Mouse (Mus musculus) liver (tissue): ENCODE data around the gene Spata46.

Experiments
- DNase-seq: peaks from one replicate; pipeline ENCODE4 v3.0.0-alpha.2; 2020; ENCODE audit warnings: mixed read lengths

Gene Spata46

DNA sequence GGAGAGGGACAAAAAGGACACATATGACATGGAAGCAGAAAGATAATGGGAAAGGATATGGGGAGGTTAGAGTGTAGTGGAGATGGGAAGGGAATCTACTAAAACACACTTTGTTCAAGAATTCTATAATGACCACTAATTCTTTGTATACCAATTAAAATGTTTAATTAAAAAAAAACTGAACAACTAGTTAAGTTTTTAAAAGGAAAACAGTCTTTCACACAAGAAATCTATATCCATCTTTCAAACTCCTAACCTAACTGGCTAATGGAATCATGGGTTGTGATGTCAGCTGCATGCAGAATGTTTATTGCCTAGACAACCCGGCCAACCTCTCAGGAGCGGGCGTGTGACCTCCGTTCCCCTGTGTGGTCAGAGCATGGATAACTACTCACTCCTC is at the start of gene Spata46:
Gene Spata46, plus strand, starts transcription at position 301 of the 400 bp plus-strand sequence.
- DNase-seq, result no peak

DNA sequence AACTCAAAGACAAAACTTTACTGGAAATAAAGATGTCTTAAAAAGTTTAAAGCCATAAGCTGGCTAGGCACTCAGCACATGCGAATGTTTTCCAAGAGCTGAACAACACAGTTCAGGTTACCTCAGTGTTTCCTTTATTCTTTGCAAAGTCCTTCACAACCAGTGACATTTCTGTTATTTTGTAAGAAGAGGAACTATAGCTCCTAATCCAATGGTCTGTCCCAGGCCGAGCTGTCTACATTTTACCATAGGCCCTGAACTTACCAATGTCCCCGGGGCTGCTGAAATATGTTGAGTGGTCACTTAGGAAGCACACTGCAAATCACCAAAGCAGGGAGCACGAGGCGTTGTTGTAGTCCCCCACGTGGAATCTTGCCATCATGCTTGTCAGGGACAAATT is 38.3 kb upstream of the Spata46 start:
- no peak for DNase-seq

DNA sequence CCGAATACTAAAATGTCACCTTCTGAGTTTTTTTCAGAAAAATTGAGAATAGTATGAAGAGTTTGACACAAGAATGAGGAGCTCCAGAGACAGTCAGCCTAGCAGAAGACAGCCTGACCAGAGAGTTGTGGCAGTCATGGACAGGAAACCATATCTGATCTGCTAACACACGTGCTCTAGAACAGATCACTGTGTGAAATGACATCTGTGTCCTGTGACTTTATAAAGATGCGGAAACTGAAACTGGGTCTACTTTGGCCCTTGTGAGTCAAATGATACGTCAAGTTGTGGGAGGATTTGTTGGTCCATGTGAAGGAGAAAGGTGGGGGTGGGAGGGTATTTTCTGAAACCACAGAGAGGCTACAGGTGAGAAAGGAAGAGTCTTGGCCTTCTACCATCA is 37.9 kb upstream of the Spata46 start:
- DNase-seq, result no peak

DNA sequence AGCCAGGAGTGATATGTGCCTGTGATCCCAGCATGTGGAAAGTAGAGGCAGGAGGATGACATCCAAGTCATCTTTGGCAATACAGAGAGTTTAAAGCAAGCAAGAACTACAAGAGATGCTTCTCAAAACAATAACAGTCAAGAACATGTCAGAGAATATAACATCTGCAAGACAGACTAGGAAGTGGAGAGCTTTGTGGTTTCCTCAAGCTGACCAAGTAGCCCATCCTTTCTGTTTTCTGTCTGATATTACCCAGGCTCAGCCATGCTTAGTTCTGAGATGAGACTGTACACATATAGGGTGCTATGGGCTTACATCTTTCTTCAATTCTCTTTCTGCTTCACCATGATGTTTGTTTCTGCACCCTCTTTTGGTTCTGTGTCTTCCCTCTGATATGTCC is 35.4 kb upstream of the Spata46 start:
- no peak for DNase-seq

DNA sequence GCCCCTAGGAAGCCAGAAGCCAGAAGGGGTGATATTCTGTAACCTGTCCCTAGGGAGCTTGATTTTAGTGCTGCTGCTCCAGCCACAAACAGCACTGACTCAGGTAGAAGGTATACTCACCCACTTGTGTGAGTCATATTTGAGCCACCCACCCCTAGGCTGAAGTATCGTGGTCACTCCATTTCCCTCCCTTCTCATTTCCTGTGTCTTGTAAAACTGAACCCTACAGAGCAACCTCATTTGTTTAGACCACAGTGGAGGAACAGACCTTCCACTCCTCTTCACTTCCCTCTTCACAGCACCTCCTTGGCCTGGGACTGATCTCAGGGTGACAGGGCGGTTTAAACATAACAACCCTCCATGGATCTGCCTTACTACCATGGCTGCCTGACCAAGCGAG is 31.6 kb upstream of the Spata46 start, which contains the start of gene Sh2d1b1:
Gene Sh2d1b1, plus strand, starts transcription at position 305 of the 400 bp plus-strand sequence.
- no peak for DNase-seq

DNA sequence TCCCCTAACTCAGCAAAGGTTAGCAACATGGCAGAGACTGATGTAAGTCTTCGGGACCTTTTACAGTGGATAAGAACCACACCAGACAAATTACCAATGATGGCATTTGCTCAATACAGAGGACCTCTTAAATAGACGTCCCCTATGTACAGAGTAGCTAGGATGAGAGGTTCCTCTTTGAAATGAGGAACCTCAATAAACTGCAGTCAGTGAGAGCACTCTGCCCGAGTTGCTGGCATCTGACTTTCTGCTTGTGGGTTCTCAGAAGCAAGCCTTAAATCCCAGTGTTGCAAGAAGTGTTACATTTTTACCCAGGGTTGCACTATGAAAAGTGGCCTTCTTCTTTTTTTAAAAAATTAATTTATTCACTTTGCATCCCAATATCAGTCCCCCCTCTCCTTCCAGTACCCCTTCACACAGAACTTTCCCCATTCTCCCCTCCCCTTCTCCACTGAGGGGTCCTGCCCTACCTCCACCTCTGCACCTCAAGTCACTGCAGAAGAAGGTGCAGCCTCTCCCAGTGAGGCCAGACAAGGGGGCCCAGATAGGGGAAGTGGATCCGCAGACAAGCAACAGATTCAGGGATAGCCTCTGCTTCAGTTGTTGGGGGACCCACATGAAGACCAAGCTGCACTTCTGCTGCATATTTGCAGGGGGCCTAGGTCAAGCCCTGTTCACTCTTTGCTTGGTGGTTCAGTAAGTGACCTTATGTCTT is 26.0 kb upstream of the Spata46 start:
- DNase-seq, result no peak

DNA sequence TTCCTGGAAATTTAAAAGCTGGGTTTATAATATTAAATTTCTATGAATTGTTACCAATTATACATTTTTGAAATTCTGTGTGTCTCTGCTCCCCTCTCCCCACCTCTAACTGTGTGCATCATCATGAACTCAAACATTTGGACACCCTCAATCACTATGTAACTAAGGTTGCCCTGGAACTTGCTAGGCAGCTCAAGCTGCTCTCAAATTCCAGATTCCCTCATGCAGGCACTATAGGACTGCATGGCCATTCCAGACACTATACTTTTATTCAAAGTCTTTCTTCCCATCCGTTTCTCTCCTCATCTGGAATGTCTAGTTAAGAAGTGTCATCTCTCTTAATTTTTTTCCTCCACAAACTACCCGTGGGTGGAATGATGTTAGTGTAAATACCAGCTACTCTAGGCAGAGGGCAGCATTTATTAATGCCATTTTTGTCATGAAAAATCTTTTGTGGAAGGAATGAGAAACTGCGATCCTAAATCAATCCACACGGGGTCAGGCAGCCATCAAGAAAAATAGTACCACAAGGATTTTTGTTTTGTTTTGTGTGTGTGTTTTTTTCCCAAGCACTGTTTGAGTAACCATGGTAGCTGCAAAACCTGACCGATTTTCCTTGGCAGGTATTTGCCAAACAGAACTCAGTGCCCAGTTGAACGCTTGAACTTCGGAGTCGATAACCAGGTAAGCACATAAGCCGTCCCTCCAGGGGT is 16.2 kb upstream of the Spata46 start:
- no peak for DNase-seq

DNA sequence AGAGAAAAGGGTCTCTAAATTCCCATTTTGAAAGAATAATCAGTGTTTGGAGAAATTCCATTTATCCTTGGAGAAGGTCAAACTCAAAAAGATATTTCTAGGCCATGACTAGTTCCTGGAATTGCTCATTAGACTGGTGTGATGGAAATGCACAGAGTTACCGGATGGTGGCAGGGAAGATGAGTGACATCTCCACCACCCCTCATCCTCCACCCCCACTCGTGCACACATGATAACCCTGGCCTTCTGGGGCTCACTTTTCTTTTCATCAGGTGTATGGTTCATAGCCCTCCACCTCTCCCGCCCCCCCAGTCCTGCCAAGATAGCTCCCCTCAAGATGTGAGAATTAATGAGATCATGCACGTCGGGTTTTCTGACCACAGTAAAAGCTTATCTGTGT is 15.3 kb upstream of the Spata46 start:
- DNase-seq, result no peak

DNA sequence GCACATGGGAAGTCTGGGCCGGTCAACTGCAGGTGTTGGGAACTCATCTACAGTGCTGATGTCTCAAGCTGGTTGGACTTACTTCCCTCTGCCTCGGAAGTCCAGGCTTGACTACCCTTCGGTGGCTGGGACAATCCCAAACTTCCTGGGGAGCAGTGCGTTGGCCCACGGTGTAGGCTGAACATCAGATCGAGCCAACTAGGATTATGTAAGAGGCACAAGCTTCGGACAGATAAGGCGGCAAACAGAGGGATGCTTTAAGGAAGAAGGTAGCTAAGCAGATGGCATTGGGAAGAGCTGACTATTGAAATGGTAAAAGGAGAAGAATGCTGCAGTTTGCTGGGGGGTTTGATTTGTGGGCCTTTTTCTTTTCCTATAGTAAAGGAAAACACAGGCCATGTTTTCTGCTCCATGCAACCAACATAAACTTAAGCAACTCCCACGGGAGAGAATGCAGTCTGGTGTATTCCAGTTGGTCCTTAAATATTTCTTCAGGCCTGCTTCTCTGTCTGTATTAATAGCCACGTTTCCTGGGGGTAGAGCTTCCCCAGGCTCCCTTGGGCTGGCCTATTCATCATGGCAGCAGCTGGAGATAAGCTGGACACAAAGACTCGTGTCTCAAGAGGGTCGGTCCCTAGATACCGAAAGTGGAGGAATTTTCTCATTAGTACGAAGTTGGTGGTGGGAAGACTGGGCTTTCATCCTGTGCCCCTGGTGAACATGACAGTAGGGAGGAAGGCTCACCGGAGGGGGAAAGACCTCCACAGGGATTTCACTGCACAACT is 13.6 kb upstream of the Spata46 start:
- DNase-seq, result no peak

DNA sequence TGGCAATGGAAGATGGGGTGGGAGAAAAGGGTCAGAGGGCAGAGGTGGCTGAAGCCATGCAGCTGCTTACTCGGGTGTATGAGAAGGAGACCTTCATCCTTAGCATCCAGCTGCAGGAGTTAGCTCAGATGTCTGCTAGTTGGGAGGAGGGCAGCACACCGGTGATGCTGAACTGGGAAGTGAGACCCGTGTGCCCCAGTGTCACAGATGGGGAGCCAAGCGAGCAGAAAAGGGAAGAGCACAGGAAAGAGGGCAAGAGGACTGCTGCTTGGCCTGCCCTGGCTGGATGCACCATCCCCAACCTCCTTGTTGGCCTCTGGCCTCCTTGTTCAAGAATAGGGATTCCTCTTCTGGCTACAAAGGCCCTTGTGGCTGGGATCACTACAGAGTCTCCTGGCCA is 9.1 kb upstream of the Spata46 start:
- DNase-seq, result no peak

DNA sequence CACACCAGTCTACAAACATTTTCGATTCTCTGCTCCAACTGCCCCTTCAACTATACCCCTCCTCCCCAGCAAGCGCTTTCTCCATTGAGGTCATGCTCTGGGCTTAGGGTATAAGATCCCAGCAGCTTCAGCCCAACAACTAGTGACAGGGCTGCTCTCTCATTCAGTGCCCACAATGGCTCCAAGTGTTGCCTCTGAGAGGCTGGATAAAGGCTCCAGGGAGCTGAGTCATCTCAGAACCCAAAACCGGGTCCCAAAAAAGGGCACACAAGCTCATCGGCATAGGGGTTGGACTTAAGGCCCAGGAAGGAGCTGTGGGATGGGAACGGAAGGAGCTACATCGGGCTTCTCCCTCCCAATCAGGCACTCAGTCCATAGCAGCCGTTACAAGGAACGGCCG is 6.9 kb upstream of the Spata46 start:
- DNase-seq, result no peak

DNA sequence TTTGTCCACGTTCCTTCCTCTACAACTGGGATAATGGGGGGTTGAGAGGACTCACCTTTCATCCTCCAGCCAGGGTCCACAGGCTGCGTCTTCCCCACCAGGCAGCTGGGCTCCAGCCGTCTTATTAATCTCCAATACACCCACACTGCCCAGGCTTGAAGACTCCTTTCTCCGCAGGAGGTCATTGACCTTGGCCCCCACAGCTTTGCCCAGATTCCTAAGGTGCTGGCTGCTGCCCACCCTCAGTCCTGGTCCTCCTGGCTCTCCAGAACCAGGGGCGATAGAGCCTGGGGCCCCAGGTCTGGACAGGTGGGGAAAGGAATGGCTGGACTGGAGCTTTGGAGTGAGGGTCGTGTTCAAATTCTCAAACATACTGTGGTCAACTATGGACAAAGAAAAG is 6.1 kb upstream of the Spata46 start:
- DNase-seq, result no peak

DNA sequence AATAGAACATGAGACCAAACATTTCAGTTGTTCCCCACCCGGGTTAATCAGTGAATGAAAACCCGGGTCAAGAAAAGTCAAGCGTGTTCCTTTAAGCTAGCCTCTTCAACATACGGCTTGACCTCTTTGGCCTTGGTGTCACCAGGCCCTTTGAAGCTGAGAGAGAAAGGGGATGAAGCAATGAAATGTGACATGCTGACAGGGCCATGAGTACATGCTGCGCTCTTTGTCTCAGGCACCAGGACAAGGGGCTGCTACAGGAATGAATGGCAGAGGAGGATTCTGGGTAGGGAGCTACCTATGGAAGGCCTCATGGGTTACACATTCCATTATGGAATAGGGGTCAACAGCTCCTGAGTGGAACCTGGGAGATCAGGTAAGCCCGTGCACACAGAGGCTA is 5.5 kb upstream of the Spata46 start:
- no peak for DNase-seq

DNA sequence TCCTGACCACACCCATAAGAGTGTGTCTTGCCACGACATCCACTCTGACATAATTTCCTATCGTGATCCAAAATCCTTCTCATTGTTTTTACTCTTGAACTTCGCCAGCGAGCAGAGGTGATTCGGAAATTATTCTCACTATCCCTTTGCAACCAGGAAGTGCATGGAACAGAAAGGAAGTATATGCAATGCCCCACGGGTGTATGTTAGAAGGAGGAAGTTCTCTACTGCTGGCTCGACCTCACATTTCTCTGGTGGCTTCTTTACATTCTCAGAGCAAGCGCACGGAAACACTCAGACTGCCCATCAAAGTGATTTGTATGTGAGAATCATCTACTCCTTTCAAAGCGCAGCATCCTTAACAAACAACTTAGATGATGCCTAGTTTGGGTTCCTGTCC is 3.6 kb upstream of the Spata46 start:
- DNase-seq, result no peak

DNA sequence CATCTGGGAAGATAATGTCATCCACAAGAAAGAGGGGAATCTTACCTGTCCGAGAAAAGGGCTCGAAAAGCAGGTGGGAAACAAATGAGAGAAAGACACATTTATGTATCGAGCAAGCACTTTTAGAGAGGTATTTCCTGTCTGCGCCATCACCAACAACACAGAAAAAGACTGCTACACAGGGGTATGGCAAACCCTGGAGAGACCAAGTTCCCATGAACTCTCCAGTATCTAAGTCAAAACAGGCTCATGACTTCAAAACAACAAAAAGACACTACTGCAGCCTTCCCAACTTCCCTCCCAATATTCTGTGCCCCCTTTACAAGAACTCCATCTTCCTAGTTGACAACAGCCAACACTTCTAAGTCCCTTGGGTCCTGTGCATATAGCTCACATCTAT is 2.4 kb upstream of the Spata46 start, which contains the start of gene Gm7694:
Gene Gm7694, minus strand, starts transcription at position 101 of the 400 bp plus-strand sequence.
- DNase-seq, result no peak

DNA sequence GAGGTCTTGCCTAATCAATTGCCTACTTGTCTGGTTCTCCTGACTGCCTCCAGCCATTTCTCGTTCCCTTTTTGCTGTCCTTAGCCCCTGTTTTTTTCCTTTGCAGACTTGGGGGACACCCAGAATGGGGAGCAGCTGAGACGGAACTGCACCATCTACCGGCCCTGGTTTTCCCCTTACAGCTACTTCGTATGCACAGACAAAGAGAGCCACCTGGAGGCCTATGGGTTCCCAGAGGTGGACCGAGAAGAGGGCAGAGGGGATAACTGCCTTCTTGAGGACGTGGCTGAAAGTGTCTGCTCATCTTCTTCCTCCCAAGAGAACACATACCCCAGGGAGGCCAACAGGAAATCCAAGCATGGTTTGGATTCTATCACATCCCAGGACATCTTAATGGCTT is 2.8 kb downstream of the Spata46 start:
- no peak for DNase-seq

DNA sequence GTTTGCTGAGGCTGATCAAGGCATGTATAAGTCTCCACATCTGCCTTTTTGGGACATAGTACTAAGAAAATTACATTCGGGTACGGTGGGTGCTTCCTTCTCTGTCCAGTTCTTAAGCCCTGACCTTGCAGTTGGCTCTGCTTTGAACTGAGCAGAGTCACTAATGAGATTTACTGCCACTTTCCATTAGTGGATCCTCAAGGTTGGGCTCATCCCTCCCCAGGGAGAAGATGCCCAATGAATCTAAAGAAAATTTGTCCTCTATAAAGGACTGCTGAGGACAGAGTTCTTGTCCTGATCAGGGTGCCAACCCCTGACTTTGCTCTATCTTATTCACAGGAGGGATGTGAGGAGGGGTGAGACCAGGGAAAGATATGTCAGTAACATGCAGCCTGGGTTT is 13.4 kb downstream of the Spata46 start:
- no peak for DNase-seq

DNA sequence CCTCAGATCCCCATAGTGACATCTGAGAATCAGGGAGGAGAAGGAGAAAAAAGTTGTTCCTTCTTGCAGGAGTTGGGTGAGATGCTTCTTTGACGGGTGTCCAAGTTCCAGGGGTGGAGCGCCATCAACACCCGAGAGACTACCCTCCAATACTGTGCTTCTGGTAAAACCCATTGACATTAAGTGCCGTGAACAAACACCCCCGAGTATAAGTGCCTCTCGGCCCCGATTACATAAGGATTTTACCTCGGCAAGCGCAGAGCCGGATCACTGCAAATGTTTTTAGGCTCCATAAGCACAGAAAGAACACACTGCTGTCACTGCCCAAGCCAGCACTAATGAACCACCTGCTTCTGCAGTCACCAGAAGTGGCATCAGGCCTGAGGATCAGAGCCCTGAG is 14.4 kb downstream of the Spata46 start:
- DNase-seq, result no peak

DNA sequence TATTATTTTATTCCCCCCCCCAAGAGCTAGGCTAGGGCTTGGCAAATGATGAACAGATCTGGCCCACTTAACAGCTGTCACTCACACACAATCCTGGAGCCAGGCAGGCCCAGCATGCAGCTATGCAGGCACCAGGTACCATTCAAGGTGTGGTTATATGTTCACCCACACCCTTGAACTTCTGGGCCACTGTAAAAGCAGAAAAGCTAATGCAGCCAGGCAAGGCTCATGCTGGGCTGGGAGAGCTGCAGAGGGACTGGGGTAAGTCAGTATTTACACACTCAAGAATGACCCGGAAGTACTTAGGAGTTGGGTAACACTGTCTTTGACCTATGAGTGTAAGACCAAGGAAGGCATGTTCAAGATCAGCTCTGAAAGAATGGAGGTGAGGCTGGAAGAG is 15.7 kb downstream of the Spata46 start:
- DNase-seq, result no peak

DNA sequence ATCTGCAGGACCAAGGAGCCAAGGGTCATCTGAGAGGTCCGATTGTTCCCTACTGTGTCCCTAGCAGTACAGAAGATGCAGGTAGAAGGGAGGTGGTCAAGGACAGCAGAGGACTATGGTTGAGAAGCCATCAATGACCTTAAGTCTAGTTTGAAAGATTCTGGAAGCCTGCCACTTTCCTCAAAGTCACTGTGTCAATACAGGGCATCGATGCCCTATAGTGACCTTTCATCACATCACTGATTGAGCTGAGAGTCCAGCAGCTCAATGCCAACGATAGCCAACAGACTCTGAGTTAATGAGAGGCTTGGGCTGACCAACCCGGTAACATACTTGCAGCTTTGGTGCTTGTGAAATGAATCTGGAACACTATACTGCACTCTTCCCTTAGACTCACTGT is 16.7 kb downstream of the Spata46 start:
- no peak for DNase-seq

DNA sequence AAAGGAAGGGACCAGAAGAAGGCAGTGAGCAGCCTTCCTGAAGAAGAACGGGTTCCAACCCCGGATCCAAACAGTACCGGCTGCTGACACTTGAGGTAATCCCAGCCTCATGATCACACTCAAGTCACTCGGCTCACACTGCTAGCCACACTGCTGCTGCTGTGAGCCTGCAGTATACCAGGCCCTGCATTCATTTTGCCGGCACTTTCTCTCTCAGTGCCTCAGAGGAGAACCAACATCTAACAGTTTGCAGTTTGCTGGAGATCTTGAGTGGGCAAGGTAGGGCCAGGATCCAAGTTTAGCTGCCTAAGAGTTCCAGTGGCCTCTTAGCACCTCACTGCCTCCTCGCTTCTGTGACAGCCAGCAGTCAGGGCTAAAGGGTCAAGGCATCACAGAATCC is 23.3 kb downstream of the Spata46 start:
- DNase-seq, result no peak

DNA sequence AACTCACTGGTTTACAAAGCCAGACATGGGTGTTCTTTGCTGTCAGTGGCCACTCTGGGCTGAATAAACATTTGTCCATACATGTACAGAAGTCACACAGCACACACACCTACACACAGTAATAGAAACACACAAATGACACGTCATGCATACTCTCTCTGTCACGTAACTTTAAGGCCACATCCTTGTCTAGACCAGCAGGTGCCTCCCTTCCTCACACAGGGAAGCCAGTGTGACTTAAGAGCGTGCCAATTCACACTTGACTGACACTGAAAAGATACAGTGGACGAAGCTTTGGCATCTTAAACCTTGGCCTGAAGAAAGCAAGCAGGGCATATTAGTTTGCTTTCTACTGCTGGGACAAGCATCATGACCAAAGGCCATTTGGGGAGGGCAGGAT is 24.2 kb downstream of the Spata46 start:
- DNase-seq, result no peak

DNA sequence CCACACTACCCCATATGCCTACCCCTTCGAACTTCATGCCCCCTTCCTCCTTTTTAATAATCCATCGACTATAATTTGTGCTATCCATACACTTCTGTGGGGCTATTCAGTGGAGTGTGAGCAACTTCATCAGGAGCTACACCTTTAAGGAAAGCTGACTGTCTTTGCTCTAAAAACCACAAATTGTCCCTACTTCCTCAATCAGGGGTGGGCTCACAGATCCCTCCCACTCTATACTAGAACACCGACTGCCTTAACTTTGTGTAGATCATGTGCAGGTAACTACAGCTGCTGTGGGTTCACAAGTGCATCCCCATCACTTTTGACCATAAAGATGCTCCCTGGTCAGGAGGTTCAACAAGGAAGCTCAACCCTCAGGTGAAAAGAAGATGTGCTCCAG is 31.3 kb downstream of the Spata46 start:
- DNase-seq, result no peak

DNA sequence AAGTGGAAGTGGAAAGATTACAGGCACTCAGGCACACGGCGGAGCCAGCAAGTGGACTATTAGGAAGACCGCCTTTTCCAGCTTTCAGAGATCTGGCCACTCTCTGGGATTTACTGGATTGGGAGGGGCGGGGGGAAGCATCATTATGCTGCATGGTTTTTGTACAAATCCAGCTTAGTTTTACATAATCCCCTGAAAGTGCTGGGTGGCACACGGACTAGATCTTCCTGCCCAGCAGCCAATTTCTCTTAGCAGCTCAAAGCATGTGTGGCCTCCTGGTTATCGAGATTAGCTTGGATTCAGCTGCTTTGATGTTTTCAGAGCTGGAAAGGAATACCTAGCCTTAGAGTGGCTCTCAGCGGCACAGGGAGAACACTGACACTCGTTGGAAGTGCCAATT is 34.5 kb downstream of the Spata46 start:
- DNase-seq, result no peak
